Mouse (Mus musculus): ENCODE data around the gene Itgax.
"Not testable (repeated sequence)": the region's sequence is repeated elsewhere in the genome, so short reads cannot be mapped to it uniquely, and the experiment has no call there.

The Itgax gene

DNA sequence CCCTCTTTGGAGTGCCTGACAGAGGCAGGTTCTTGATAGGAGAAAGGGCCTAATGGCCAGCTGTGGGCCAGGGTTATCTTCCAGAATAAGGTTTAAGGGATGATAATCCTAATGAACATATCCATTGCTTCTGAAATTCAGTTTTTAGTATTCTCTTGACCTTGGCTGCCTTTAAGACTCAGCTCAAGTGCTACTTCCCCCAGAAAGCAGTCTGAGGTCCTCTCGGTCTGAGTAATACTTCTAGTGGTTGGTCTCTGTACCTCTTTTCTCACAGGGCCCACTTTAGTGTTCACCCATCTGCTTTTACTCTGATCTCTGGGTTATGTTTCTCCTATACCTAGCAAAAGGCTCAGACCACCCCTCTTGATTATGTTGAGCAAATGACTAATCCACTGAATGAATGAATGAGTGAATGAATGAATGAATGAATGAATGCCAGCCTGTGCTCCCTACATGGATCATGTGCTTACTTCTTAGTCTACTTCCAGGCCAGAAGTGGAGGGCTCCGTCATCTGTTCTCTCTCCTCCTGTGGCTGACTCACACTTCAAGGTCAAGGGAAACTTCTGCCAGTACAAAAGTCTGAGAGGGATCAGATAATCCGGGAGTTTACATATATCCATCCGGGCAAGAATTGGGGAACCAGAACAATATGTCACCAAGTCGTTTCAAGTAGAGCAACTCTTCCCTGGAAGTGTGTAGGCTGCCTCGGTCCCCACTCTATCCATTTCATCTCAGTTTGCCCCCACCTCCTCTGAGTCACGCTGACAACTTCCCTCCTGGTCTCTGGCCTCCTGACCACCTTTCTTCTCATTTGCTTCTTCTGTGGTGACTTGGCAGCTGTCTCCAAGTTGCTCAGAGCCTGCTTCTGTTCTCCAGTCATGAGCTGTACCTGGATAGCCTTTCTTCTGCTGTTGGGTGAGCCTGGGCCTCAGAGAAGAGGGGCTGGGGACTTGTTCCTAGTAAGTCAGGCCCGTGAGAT is at the start of gene Itgax:
Gene Itgax, plus strand, starts transcription at position 807 of the 980 bp plus-strand sequence.
- DNase-seq = no peak

DNA sequence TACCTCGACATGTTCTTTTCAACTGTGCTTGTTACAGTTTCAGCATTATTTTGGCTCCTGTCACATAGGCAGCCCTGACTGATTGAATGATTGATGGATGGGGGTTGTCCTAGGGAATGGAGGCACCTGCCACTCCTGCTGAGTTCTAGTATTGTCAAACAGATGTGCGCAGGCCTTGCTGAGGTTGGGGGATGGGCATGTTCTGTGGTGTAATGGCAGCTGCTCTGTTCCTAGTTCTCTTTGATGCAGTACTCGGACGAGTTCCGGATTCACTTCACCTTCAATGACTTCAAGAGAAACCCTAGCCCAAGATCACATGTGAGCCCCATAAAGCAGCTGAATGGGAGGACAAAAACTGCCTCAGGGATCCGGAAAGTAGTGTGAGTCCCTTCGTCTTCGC is 49.3 kb upstream of the Itgax start:
- no peak for DNase-seq

DNA sequence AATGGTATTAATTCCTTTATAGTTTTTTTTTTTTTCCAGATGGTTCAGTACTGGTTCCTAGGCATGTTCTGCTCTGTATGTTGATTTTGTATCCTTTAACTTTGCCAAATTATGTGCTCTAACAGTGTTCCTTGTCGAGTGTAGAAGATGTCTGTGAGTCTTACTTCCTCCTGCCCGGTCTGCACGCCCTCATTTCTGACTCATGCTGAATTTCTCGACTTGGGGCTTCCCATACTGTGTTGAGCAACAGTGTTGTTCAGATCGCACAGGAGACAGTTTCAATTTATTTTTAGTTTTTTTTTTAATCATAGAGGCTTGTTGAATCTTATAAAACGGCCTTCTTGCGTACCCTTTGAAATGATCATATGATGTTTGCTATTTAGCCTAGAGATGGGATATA is 40.2 kb upstream of the Itgax start:
- no peak for DNase-seq

DNA sequence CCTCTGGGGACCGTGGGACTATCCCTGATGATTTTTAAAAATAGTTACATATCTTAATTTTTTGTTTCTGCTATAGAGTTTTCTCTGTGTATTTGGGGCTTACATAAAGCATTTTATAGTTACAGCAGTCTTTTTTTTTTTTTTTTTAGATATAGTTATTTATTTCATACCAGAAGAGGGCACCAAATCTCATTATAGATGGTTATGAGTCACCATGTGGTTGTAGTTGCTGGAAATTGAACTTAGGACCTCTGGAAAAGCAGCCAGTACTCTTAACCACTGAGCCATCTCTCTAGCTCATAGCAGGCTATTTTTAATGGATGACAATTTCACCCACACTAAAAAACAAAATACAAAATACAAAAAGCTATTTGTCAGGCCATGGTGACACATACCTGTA is 31.2 kb upstream of the Itgax start:
- no peak for DNase-seq

DNA sequence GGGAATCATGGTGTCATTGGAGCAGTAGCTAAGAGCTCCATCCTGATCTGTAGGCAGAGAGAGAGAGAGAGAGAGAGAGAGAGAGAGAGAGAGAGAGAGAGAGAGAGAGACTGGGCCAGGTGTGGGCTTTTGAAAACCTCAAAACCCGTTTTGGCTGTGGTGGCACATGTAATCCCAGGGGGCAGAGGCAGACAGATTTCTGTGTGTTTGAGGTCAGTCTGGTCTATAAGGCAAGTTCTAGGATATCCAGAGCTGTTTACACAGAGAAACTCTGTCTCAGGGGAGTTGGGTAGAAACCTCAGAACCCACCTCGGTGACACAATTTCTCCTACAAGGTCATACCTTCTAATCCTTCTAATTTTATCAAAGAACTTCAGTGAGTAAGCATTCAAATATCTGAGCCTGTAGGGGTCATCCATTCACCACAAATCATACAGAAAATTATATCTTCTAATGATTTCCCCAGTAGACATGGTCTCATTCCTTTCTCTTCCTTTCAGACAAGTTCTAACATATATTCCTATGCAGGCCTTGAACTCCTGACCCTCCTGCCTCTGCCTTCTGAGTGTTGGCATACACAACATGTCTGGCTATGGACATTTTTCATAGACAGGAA is 28.5 kb upstream of the Itgax start:
- no peak for DNase-seq

DNA sequence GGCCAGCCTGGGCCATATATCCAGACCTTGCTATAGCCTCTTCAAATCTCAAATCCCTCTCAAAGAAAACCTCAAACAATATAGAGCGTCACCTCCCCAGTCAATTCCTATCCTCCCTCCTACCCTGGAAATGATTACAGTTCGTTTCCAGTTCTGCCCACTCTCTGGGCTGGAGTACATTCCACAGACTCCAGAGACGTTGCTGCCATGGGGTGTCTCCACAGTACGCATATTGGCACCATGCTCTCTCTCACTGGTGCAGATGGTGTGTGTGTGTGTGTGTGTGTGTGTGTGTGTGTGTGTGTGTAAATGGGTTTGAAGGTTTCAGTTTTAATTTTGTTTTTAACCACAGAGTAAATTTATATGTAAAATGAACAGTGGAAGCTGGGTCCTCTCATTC is 24.1 kb upstream of the Itgax start:
- DNase-seq = no peak

DNA sequence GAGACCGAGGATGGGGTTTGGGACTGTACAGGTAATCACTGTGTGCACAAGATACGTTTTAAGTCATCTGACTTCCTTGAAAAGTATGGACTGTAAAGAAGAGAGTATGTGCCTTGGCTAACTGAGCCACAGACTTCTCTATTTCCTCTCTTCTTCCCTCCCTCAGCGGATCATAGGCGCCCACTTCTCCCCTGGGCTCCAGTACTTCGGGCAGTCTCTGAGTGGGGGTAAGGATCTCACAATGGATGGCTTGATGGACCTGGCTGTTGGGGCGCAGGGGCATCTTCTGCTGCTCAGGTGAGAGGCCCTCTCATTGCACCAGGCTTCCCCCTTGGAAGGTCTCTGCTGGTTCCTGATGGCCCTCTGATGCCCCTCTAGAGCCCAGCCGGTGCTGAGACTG is 21.9 kb upstream of the Itgax start:
- DNase-seq = no peak

DNA sequence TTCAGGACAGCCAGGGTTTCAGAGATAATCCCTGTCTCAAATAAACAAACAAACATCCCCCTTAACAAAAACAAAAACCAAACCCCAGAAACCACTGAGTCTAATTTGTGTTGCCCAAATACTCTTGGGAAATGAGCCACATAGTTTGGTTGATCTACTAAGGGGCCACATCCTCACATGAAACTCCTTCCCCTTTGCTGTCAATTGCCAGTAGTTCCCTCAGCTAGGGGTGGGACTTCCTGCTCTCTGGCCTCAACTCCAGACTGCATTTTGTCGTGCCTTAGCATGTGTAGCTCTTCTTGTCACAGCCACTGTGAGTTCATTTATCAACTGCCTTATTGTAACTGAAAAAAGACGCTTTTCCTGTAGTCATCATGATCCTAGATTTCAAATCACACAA is 19.0 kb upstream of the Itgax start:
- DNase-seq = no peak

DNA sequence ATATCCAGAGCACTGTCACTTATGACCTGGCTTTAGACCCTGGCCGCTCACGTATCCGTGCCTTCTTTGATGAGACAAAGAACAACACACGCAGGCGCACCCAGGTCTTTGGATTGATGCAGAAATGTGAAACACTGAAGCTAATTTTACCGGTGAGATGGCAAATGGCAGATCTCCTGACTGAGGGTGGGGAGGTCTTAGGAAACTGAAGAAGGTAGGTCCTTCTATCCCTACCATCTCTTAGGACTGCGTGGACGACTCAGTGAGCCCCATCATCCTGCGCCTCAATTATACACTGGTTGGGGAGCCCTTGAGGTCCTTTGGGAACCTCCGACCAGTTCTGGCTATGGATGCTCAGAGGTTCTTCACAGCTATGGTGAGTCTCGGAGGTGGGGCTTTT is 17.2 kb upstream of the Itgax start:
- no peak for DNase-seq

DNA sequence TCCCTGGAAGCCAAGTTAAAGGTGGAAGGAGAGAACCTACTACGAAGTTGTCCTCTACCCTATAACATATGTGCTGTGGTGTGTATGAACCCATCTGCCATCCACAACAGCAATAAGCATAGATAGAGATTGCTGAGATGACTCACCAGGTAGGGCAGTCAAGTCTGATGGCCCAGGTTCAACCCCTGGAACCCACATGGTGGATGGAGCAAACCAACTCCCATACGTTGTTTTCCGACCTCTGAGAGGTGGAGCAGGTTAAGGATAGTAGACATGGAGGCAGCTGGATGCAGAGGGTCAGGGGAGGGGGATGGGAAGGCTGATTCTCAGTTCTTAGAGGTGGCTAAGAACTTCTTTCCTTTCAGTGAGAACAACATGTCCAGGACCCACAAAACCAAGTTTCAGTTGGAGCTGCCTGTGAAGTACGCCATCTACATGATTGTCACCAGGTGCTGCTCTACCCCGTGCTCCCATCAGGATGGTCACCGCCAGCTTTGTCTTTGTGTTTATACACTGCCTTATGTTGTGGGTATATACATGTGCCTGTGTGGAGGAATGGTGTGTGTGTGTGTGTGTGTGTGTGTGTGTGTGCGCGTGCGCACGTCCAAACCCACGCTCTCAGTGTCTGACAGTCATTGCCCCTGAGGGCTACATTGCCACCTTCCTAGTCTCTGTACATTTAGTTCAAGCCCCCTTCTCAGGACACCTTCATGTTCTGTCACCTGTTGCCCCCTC is 14.8 kb upstream of the Itgax start:
- DNase-seq = no peak

DNA sequence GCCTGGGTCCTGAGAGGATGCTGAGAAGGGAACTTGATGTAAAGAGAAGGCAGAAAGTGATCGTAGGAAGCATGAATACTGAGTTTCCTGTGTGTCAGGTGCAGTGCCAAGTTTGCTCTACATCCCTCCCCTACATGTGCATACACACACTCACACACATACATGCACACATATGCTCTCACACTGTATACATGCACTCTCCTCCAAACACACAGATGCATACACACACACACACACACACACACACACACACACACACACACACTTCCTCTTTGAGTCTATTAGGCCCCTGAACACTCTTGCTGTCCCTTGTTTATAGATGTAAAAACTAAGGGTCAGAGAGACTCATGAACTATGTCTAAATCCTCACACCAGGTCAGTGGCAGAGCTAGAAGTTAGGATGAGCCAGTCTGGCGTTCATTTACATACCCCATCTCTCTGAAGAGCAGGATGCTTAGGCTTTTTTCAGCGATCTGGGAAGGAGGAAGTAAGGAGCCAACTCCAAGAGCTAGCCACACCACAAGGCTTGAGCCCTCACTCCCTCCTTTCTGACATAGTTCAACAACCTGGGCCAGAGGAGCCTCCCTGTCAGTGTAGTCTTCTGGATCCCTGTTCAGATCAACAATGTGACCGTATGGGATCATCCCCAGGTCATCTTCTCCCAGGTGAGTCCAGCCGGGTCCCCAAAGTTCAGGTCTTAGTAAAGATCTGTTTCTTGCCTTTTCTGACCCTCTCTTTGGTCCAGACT is 14.0 kb upstream of the Itgax start:
- DNase-seq = no peak

DNA sequence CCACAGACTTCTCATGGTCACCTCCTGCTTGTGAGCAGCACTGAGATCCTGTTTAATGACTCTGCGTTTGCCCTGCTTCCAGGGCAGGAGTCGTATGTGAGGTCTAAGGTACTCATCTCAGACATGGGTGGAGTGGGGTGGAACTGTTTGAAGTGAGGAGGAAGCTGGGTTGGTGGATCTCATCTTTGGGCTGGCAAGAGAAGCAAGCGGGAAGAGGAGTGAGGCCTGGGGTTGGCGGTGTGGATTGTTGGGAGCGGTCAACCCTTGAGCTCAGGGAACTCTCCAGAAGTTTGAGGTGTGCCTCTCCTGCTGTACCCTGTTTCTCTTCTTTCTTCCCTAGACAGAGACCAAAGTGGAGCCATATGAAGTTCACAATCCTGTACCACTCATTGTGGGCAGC is 13.0 kb upstream of the Itgax start:
- DNase-seq = no peak

DNA sequence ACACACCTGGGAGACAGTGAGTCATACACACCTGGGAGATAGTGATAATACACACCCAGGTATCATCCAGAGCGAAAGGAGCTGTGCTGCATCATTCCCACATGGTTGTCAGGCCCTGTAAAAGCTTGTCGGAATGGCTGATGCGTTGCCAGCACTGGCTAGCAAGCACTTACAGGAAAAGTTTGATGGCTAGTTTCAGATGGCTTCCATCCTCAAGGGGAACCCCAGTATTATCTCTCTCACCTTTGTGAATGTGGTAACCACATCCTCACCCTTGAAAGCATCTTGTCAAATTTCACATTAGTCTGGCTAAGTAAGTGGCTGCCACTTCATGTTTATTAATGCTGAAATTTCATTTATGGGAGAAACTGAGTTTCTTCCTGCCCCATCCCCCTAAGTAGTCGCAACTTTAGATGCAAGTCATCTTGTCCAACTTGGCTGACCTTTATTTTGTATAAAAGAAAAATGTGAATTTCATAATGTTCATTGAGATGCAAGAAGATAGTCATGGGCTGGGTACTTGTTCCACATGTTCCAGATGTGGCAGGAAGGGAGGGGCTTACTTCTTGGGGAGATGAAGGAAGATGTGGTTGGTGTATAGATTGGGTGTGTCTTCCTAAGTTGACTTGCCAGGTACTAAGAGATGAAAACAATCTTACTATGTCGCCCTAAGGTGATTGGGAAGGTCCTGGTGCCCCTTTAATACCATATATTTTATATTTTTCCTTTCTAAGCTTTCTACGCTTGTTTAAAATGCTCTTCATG is 9.4 kb upstream of the Itgax start:
- DNase-seq = no peak

DNA sequence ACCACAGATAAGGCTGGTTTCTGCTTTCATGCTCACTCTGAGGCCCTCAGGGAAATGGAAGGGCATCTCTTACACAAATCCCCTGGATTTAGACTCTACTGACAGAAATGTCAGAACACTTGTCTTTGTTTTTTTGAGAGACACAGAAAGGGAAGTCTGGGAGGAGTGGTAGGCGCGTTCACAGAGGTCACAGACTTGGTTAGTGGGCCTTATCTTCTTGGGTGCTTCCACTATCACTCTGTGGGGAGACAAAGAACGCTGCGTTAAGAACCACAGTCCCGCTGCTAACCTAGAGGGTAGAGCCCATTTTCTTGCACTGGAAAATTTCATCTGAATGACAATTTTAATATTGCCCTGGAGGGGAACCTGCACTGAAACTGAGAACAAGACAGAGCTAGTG is 2.8 kb downstream of the Itgax start:
- DNase-seq = no peak

DNA sequence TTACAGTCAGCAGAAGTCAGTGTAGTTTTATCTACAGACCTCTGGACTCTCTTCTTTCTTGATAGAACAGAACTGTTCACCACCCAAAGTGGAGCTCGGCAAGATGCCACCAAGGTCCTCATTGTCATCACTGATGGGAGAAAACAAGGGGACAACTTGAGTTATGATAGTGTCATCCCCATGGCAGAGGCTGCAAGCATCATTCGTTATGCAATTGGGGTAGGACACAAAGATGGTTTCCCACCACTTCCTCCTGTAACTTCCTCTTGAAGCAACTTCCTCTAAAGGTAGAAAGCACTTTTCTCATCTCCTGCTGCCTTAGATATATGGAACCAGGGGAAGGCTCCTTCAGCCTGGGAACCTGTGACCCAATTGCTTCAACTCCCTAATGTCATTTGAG is 4.2 kb downstream of the Itgax start:
- no peak for DNase-seq

DNA sequence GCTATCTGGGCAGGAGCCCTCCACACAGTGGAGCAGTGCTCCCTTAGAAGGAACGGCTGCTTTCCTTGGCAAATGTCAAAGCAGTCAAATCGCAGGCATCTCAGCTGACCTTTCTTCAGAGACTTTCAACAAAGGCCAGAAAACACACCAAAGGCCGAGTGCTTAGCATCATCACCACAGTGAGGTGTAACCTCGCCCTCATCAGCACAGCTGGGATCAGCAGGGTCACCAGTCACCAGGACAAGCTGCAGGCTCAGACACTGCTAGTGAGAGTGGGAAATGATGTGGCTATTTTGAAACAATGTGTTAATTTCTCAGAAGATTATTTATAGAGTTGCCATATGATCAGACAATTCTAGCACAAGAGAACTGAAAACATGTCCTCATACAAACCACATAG is 7.6 kb downstream of the Itgax start:
- no peak for DNase-seq

DNA sequence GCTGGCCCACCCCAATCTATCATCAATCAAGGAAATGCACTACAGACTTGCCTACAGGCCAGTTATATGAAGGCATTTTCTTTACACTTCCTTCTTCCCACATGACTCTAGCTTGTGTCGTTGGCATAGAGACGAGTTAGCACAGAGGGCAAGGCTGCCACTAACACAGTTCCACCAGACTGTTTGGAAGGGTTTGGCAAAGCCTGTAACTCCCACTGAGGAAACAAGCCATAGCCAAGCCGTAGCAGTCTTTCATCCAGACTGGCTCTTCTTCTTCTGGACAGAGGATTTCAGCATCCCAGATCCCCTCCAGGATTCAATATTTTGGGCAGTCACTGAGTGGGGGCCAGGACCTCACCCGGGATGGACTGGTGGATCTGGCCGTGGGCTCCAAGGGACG is 10.3 kb downstream of the Itgax start:
- DNase-seq = peak; percentile 21 to 30

DNA sequence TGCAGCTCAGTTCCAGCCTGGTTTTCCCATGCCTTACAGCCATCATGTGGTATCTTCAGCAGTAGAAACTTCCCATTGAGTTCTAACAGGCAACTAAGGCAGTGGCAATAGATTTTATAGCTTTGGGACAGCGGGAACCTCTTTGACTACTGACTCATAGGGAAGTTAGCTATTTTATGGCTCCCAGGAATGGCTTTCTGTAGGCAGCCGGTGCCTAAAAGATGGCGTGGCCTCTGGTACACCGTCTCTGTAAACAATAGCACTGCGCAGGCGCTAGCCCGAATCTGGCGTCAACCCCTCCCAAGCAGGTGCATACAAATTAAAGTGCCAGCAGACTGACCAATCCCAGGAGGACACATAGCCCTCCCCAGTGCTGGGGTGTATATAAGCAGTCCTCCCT is 21.6 kb downstream of the Itgax start:
- no peak for DNase-seq

DNA sequence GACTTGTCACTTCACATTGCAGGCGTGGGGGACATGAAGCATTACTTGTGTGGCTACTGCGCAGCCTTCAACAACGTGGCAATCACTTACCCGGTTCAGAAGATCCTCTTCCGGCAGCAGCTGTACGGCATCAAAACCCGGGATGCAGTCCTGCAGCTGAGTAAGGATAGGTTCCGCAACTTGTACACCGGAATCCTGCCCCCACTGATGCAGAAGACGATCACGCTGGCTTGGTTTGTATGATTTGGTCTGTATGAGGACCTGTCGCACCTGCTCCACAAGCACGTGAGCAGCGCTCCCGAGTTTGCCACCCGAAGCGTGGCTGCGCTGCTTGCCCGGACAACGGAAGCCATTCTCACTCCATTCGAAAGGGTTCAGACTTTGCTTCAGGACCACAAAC is 24.7 kb downstream of the Itgax start, which contains the start of gene Itgad:
Gene Itgad, plus strand, starts transcription at position 301 of the 400 bp plus-strand sequence.
- no peak for DNase-seq

DNA sequence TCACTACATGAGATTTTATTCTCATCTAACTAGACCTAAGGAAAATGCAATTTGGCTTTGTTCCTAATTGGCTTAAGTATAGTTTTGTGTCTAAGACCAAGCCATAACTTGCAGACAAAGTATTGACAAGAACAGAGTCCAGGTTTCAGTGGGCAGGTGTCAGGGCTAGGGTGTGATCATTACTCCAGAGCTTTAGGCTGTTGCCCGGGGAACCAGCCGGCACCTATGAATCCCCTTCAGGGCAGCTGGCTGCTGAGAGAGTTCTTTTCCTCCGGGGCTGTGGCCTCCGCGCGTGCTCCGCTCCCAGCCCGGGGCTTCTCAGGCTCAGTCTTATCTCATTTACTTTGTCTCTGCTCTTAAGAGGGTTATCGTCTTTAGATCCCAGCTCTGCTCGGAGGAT is 25.6 kb downstream of the Itgax start:
- DNase-seq = no peak

DNA sequence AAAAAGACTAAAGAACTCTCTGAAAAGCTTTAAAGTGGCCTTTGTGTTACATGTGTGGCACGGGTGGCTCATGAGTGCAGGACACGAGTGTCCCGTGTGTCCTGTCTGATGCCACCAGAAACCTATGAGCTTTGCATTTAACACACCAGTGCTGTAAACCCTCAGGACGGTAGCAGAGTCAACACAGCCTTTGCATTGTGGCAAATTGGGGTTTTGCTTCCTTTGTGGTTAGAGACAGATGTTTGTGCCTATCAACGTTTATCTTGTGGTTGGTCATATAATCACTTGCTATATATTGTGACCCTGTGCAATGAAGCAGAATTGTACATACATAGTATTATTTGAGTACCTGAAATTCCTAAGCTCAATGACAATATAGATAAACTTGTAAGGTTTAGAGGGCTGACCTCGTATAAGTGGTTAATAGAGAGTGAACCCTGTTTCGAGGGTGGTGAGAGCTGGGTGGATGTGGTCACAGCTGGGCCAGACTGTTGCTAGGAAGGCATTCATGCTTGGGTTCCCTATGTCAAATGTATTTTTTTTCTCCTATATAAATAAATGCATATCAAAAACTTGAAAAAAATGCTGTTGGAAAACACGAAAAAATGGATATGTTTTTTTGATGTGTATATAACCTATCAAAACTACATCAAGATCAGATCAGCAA is 29.5 kb downstream of the Itgax start:
- DNase-seq = not testable (repeated sequence)

Data from cerebellum, postnatal 36 days (tissue).